Comparison of ENCODE assay signal across 21 mouse cellular contexts in the genomic region with DNA sequence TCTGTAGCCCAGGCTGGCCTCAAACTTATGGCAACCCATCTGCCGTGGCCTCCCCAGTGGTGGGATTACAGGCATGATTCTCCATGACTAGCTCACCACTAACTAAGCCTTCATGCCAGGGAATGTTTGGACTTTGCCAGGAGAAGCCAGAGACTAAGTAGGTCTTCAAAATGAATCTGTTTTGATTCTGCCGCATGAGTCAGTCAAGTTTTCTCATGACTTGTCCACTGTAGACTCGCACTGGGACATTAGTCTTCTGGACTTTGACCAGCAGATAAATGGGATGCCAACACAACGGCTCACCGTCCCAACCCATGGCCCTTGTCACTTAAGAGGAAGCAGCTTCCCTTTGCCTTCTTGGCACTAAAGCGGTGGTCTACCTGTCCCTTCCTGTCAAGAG. TPM values are rescaled to one million over a fixed set of nuclear protein-coding genes. Genes with fewer than 3 reads are reported as not detected.
DNase-seq lines count a peak whose midpoint lies in the region; ATAC-seq and TF ChIP-seq lines count a peak whose summit lies in the region.
"Had no signal": no experiment of that assay in that cellular context is flagged by ENCODE, and none has a peak within 500 bp of the region (broad histone marks: within the 10 kb centered on the region; RNA-seq: fewer than 3 reads in every experiment).

No protein-coding gene starts in this region.

- no peaks in the 10 kb centered on the region for H3K27me3 ChIP-seq in liver, adult 2 months (ENCODE audit: control insufficient read depth, insufficient read depth, low read length)
- no peaks in the 10 kb centered on the region for H3K27me3 ChIP-seq in liver, embryonic 11.5 days (replicated peaks; ENCODE audit: control insufficient read depth, insufficient read depth, low read length)
- H3K27me3 ChIP-seq in intestine, postnatal 0 days (replicated peaks; ENCODE audit: control insufficient read depth, insufficient read depth, low read length), result no peaks in the 10 kb centered on the region
- H3K27me3 ChIP-seq: embryonic facial prominence, embryonic 12.5 days; heart, embryonic 13.5 days; hindbrain, embryonic 15.5 days had no signal

- H3K36me3 ChIP-seq in liver, adult 2 months (ENCODE audit: control insufficient read depth, insufficient read depth, low read length), result no peaks in the 10 kb centered on the region
- H3K36me3 ChIP-seq in liver, embryonic 11.5 days (ENCODE audit: control insufficient read depth, insufficient read depth, low read length), result no peaks in the 10 kb centered on the region
- H3K36me3 ChIP-seq in intestine, postnatal 0 days (ENCODE audit: control insufficient read depth, insufficient read depth), result no peaks in the 10 kb centered on the region
- H3K36me3 ChIP-seq: embryonic facial prominence, embryonic 12.5 days; forebrain, embryonic 10.5 days; heart, embryonic 13.5 days; hindbrain, embryonic 15.5 days had no signal

- DNase-seq in adrenal gland, adult 2 months, result peak; percentile 22
- DNase-seq in adrenal gland, postnatal 36 days, result no peak
- peak; percentile 54 for DNase-seq in liver, adult 2 months (ENCODE audit: extremely low read depth, low read depth, low spot score)
- DNase-seq in liver, embryonic 11.5 days (ENCODE audit: low spot score), result no peak
- no peak for DNase-seq in cerebellum, adult 9-11 months
- no peak for DNase-seq in lung, postnatal 10 days
- no peak for DNase-seq in left cerebral cortex, adult 2 months (ENCODE audit: extremely low spot score in 1 of 2, low spot score in 2 of 2)
- DNase-seq: adrenal gland, postnatal 10 days; cerebellum, adult 2 months; cerebellum, postnatal 14 days; embryo, embryonic 11 days; gastrocnemius, adult 2 months; gastrocnemius, postnatal 25 days; heart, postnatal 36 days had no signal

- H3K4me3 ChIP-seq in liver, adult 2 months (ENCODE audit: insufficient read depth, low read depth, low read length), result no peak overlapping the region
- no peak overlapping the region for H3K4me3 ChIP-seq in liver, embryonic 11.5 days (ENCODE audit: low read depth, low read length)
- no peak overlapping the region for H3K4me3 ChIP-seq in intestine, postnatal 0 days (ENCODE audit: low read depth, low read length)
- H3K4me3 ChIP-seq in left cerebral cortex, adult 2 months, result no peak overlapping the region
- H3K4me3 ChIP-seq: embryonic facial prominence, embryonic 12.5 days; forebrain, embryonic 10.5 days; gastrocnemius, adult 2 months; heart, embryonic 13.5 days; hindbrain, embryonic 15.5 days had no signal

- no peak overlapping the region for H3K4me2 ChIP-seq in liver, embryonic 11.5 days
- no peak overlapping the region for H3K4me2 ChIP-seq in intestine, postnatal 0 days (replicated peaks; ENCODE audit: low read depth)
- H3K4me2 ChIP-seq: embryonic facial prominence, embryonic 12.5 days; heart, embryonic 13.5 days; hindbrain, embryonic 15.5 days had no signal

- no peak for TF ChIP-seq CTCF in liver, adult 2 months (IDR thresholded peaks at IDR 0.05; ENCODE audit: low read depth, low read length)
- TF ChIP-seq CTCF in intestine, postnatal 0 days (IDR thresholded peaks at IDR 0.05; ENCODE audit: low read depth), result no peak
- TF ChIP-seq CTCF in left cerebral cortex, adult 2 months (IDR thresholded peaks at IDR 0.05), result no peak

- no peaks in the 10 kb centered on the region for H3K79me2 ChIP-seq in liver, adult 2 months (ENCODE audit: control insufficient read depth, insufficient read depth, low read length)

- H3K27ac ChIP-seq in liver, adult 2 months (replicated peaks; ENCODE audit: insufficient read depth, low read depth, low read length), result no peak overlapping the region
- no peak overlapping the region for H3K27ac ChIP-seq in liver, embryonic 11.5 days (ENCODE audit: low read depth, low read length)
- H3K27ac ChIP-seq in intestine, postnatal 0 days (ENCODE audit: low read depth, low read length), result peak overlapping the region; percentile 83
- H3K27ac ChIP-seq in left cerebral cortex, adult 2 months, result no peak overlapping the region
- H3K27ac ChIP-seq: embryonic facial prominence, embryonic 12.5 days; forebrain, embryonic 10.5 days; gastrocnemius, adult 2 months; heart, embryonic 13.5 days; hindbrain, embryonic 15.5 days had no signal

- WGBS in liver, adult 2 months, result 48% methylated on average over 6 of the region's 6 CpGs
- 91% methylated on average over 6 of the region's 6 CpGs for WGBS in liver, embryonic 11.5 days
- WGBS in intestine, postnatal 0 days, result 47% methylated on average over 6 of the region's 6 CpGs

- no peaks in the 10 kb centered on the region for H3K4me1 ChIP-seq in liver, adult 2 months (ENCODE audit: control insufficient read depth, insufficient read depth, low read length)
- H3K4me1 ChIP-seq in liver, embryonic 11.5 days (replicated peaks; ENCODE audit: control insufficient read depth, insufficient read depth, low read length), result peaks cover 6% of the 10 kb centered on the region
- H3K4me1 ChIP-seq in intestine, postnatal 0 days (replicated peaks; ENCODE audit: control insufficient read depth, insufficient read depth, low read length), result peaks cover 11% of the 10 kb centered on the region

- no peak overlapping the region for H3K9ac ChIP-seq in liver, adult 2 months (ENCODE audit: low read depth, low read length)
- no peak overlapping the region for H3K9ac ChIP-seq in liver, embryonic 11.5 days (ENCODE audit: low read depth, low read length)
- no peak overlapping the region for H3K9ac ChIP-seq in intestine, postnatal 0 days (ENCODE audit: low read depth, low read length)
- H3K9ac ChIP-seq: embryonic facial prominence, embryonic 12.5 days; heart, embryonic 13.5 days; hindbrain, embryonic 15.5 days had no signal

- ATAC-seq in liver, embryonic 11.5 days (replicated peaks; ENCODE audit: low FRiP score), result no peak
- ATAC-seq in intestine, postnatal 0 days, result peak; percentile 80
- ATAC-seq: forebrain, embryonic 14.5 days; inflammation-experienced regulatory T-cells, adult 6 months had no signal

- no peaks in the 10 kb centered on the region for H3K9me3 ChIP-seq in liver, embryonic 11.5 days (ENCODE audit: control insufficient read depth, low read length)
- H3K9me3 ChIP-seq in intestine, postnatal 0 days (ENCODE audit: control insufficient read depth), result no peaks in the 10 kb centered on the region
- H3K9me3 ChIP-seq: embryonic facial prominence, embryonic 12.5 days; forebrain, embryonic 10.5 days; heart, embryonic 13.5 days; hindbrain, embryonic 15.5 days had no signal

- intact Hi-C loops in left cerebral cortex, adult 2 months (cut with DNase I), result no loop called here

- no peak for TF ChIP-seq POLR2A in liver, adult 2 months (IDR thresholded peaks at IDR 0.05; ENCODE audit: extremely low read depth, insufficient read depth, low read length)

RNA-seq across cellular contexts. Expression of gene Galnt10, which starts 49.2 kb away (rescaled TPM):
- 10 to 100 TPM; 50.2 to 54.5 TPM for total RNA-seq in adrenal gland, adult 2 months (2021)
- polyA plus RNA-seq in adrenal gland, adult 2 months (2012; rRNA removed), result 23.7 and 33.8 TPM in 2 replicates
- total RNA-seq in adrenal gland, postnatal 36 days (2021), result 10 to 100 TPM; 47.0 to 51.6 TPM
- total RNA-seq in liver, adult 2 months (2014; rRNA removed), result 2.5 and 3.9 TPM in 2 replicates
- 3.2 and 3.9 TPM in 2 replicates for polyA plus RNA-seq in liver, adult 2 months (2012; rRNA removed)
- polyA plus RNA-seq in liver, embryonic 11.5 days (2014; fragmentation: Nextera tagmentation; extraction: Ambion mirVana), result 17.5 and 19.8 TPM in 2 replicates
- polyA plus RNA-seq in intestine, postnatal 0 days (2015; fragmentation: Nextera tagmentation; extraction: Ambion mirVana), result 19.8 and 22.5 TPM in 2 replicates
- total RNA-seq in left cerebral cortex, adult 2 months (2021), result 1 to 10 TPM; 5.9 to 7.4 TPM

Comparison
In these comparisons a context has a peak if more than half of its experiments do, and no peak if none do; other contexts are left out.
1. DNase-seq: peak in adrenal gland, adult 2 months (single experiment) and liver, adult 2 months (single experiment); none in adrenal gland, postnatal 36 days (0 of 2), liver, embryonic 11.5 days (single experiment), cerebellum, adult 9-11 months (single experiment), lung, postnatal 10 days (single experiment) and left cerebral cortex, adult 2 months (0 of 2).